Mouse (Mus musculus): ENCODE data around the gene Mrvi1. TPM values are rescaled to one million over a fixed set of nuclear protein-coding genes. Genes with fewer than 3 reads are reported as not detected.

Mrvi1 gene
- polyA plus RNA-seq, 1 experiment: not detected

- no peak overlapping the region for H3K4me3 ChIP-seq (ENCODE audit: insufficient read depth, low read depth, low read length)
- no peak overlapping the region for H3K27ac ChIP-seq (ENCODE audit: insufficient read depth, low read depth, low read length)
- H3K4me1 ChIP-seq (ENCODE audit: control insufficient read depth, insufficient read depth, low read length): peaks cover 2% of the 10 kb centered on the region; the same call in 1 of the 2 replicates
- 39% methylated on average over 5 of the region's 5 CpGs for WGBS
- peak; percentile 87 for TF ChIP-seq CTCF (IDR thresholded peaks at IDR 0.05; ENCODE audit: insufficient read depth, low read depth, low read length)
- TF ChIP-seq POLR2A (IDR thresholded peaks at IDR 0.05; ENCODE audit: insufficient read depth, low read depth, low read length): no peak
Measured at GRCm38 (mm10) chr7:111014893-111015292, 32.6 kb upstream of the Mrvi1 start.

- TF ChIP-seq CTCF (IDR thresholded peaks at IDR 0.05; ENCODE audit: insufficient read depth, low read depth, low read length) (no peak), POLR2A (IDR thresholded peaks at IDR 0.05; ENCODE audit: insufficient read depth, low read depth, low read length) (no peak)
- WGBS: 73% methylated on average over 7 of the region's 7 CpGs
- Histone ChIP-seq H3K27ac (ENCODE audit: insufficient read depth, low read depth, low read length) (no peak overlapping the region), H3K4me1 (ENCODE audit: control insufficient read depth, insufficient read depth, low read length) (peaks cover 2% of the 10 kb centered on the region; the same call in 1 of the 2 replicates), H3K4me3 (ENCODE audit: insufficient read depth, low read depth, low read length) (no peak overlapping the region)
Measured at GRCm38 (mm10) chr7:111014039-111014605, 31.9 kb upstream of the Mrvi1 start.

GRCm38 (mm10) chr7:111004136-111004840, 22.0 kb upstream of the Mrvi1 start:
- TF ChIP-seq POLR2A (IDR thresholded peaks at IDR 0.05; ENCODE audit: insufficient read depth, low read depth, low read length) (no peak), CTCF (IDR thresholded peaks at IDR 0.05; ENCODE audit: insufficient read depth, low read depth, low read length) (no peak)
- 86% methylated on average over 3 of the region's 3 CpGs for WGBS
- no peaks in the 10 kb centered on the region for H3K4me1 ChIP-seq (ENCODE audit: control insufficient read depth, insufficient read depth, low read length)
- H3K27ac ChIP-seq (ENCODE audit: insufficient read depth, low read depth, low read length): no peak overlapping the region
- H3K4me3 ChIP-seq (ENCODE audit: insufficient read depth, low read depth, low read length): no peak overlapping the region

- Histone ChIP-seq H3K4me3 (ENCODE audit: insufficient read depth, low read depth, low read length) (no peak overlapping the region), H3K4me1 (ENCODE audit: control insufficient read depth, insufficient read depth, low read length) (no peaks in the 10 kb centered on the region), H3K27ac (ENCODE audit: insufficient read depth, low read depth, low read length) (no peak overlapping the region)
- WGBS: 88% methylated on average over 15 of the region's 15 CpGs
- TF ChIP-seq CTCF (IDR thresholded peaks at IDR 0.05; ENCODE audit: insufficient read depth, low read depth, low read length) (no peak), POLR2A (IDR thresholded peaks at IDR 0.05; ENCODE audit: insufficient read depth, low read depth, low read length) (no peak)
Measured at GRCm38 (mm10) chr7:110998887-110999827, 16.9 kb upstream of the Mrvi1 start.

GRCm38 (mm10) chr7:110991221-110991494, 8.9 kb upstream of the Mrvi1 start:
- WGBS: 68% methylated on average over 4 of the region's 4 CpGs
- no peak overlapping the region for H3K27ac ChIP-seq (ENCODE audit: insufficient read depth, low read depth, low read length)
- H3K4me3 ChIP-seq (ENCODE audit: insufficient read depth, low read depth, low read length): no peak overlapping the region
- H3K4me1 ChIP-seq (ENCODE audit: control insufficient read depth, insufficient read depth, low read length): peaks cover 4% of the 10 kb centered on the region; the same call in 1 of the 2 replicates
- TF ChIP-seq CTCF (IDR thresholded peaks at IDR 0.05; ENCODE audit: insufficient read depth, low read depth, low read length): no peak
- TF ChIP-seq POLR2A (IDR thresholded peaks at IDR 0.05; ENCODE audit: insufficient read depth, low read depth, low read length): no peak

- WGBS: 72% methylated on average over 5 of the region's 5 CpGs
- H3K4me1 ChIP-seq (ENCODE audit: control insufficient read depth, insufficient read depth, low read length): peaks cover 8% of the 10 kb centered on the region; the same call in 1 of the 2 replicates
- no peak for TF ChIP-seq POLR2A (IDR thresholded peaks at IDR 0.05; ENCODE audit: insufficient read depth, low read depth, low read length)
- TF ChIP-seq CTCF (IDR thresholded peaks at IDR 0.05; ENCODE audit: insufficient read depth, low read depth, low read length): no peak
- no peak overlapping the region for H3K27ac ChIP-seq (ENCODE audit: insufficient read depth, low read depth, low read length)
- H3K4me3 ChIP-seq (ENCODE audit: insufficient read depth, low read depth, low read length): no peak overlapping the region
Measured at GRCm38 (mm10) chr7:110990356-110991220, 8.3 kb upstream of the Mrvi1 start.

GRCm38 (mm10) chr7:110989286-110989879, 7.1 kb upstream of the Mrvi1 start:
- Histone ChIP-seq H3K27ac (ENCODE audit: insufficient read depth, low read depth, low read length) (no peak overlapping the region), H3K4me1 (ENCODE audit: control insufficient read depth, insufficient read depth, low read length) (peaks cover 8% of the 10 kb centered on the region; the same call in 1 of the 2 replicates), H3K4me3 (ENCODE audit: insufficient read depth, low read depth, low read length) (no peak overlapping the region)
- TF ChIP-seq POLR2A (IDR thresholded peaks at IDR 0.05; ENCODE audit: insufficient read depth, low read depth, low read length) (no peak), CTCF (IDR thresholded peaks at IDR 0.05; ENCODE audit: insufficient read depth, low read depth, low read length) (no peak)
- WGBS: 45% methylated on average over 5 of the region's 5 CpGs

- Histone ChIP-seq H3K4me1 (ENCODE audit: control insufficient read depth, insufficient read depth, low read length) (peaks cover 8% of the 10 kb centered on the region; the same call in 1 of the 2 replicates), H3K4me3 (ENCODE audit: insufficient read depth, low read depth, low read length) (no peak overlapping the region), H3K27ac (ENCODE audit: insufficient read depth, low read depth, low read length) (no peak overlapping the region)
- TF ChIP-seq CTCF (IDR thresholded peaks at IDR 0.05; ENCODE audit: insufficient read depth, low read depth, low read length): no peak
- TF ChIP-seq POLR2A (IDR thresholded peaks at IDR 0.05; ENCODE audit: insufficient read depth, low read depth, low read length): no peak
- 72% methylated on average over 3 of the region's 3 CpGs for WGBS
Measured at GRCm38 (mm10) chr7:110988081-110988480, 5.8 kb upstream of the Mrvi1 start.

Data from olfactory bulb, adult 2 months (tissue).